Mouse (Mus musculus) myocyte (in vitro differentiated cells): ENCODE results near the gene Ascc1. TPM values are rescaled to one million over a fixed set of nuclear protein-coding genes. Genes with fewer than 3 reads are reported as not detected.

Source experiments
- H3K27me3 ChIP-seq: one replicate; pipeline ENCODE4 v1.6.1; 2011; ENCODE audit not compliant: control insufficient read depth, insufficient read depth, insufficient read length
- H3K36me3 ChIP-seq: one replicate; pipeline ENCODE4 v1.6.1; 2011; ENCODE audit not compliant: control insufficient read depth, insufficient read depth
- H3K4me2 ChIP-seq: one replicate; pipeline ENCODE4 v1.6.1; 2011; ENCODE audit warnings: low read depth, control low read depth
- H3K4me3 ChIP-seq: one replicate; pipeline ENCODE4 v1.5.1; 2011; ENCODE audit warnings: mild to moderate bottlenecking, control low read depth, moderate library complexity
- H3K79me2 ChIP-seq: one replicate; pipeline ENCODE4 v1.6.1; 2011; ENCODE audit not compliant: control insufficient read depth, insufficient read depth
- H3ac ChIP-seq: one replicate; pipeline ENCODE4 v1.6.1; 2011; ENCODE audit not compliant: control insufficient read depth, insufficient read length
- CEBPB ChIP-seq: IDR thresholded peaks from 2 replicates; pipeline ENCODE4 v1.6.1; 2011; ENCODE audit warnings: mild to moderate bottlenecking, moderate library complexity; ENCODE audit not compliant: poor library complexity, insufficient read depth, severe bottlenecking
- E2F4 ChIP-seq: IDR thresholded peaks from one replicate; pipeline ENCODE4 v1.6.1; 2011; ENCODE audit warnings: mild to moderate bottlenecking, control low read depth, moderate library complexity; ENCODE audit not compliant: insufficient read depth
- MAX ChIP-seq: IDR thresholded peaks from one replicate; pipeline ENCODE4 v1.6.1; 2011; ENCODE audit warnings: low read depth, mild to moderate bottlenecking, control low read depth
- MYOD1 ChIP-seq, 3 experiments: IDR thresholded peaks; one replicate each; pipeline ENCODE4 v1.6.1; 2011; ENCODE audit warnings: control low read depth in 2 of 3, low read depth in 2 of 3, mild to moderate bottlenecking in 2 of 3, moderate library complexity in 1 of 3; ENCODE audit not compliant: insufficient read length in 2 of 3, control insufficient read depth in 1 of 3
- MYOG ChIP-seq, 3 experiments: IDR thresholded peaks; one replicate each; pipeline ENCODE4 v1.6.1; 2011; ENCODE audit warnings: control low read depth in 2 of 3, low read depth in 2 of 3, mild to moderate bottlenecking in 2 of 3; ENCODE audit not compliant: insufficient read length in 2 of 3, control insufficient read depth in 1 of 3, insufficient read depth in 1 of 3
- POLR2A ChIP-seq: IDR thresholded peaks from one replicate; pipeline ENCODE4 v1.6.1; 2011; ENCODE audit warnings: low read depth, mild to moderate bottlenecking, control low read depth, moderate library complexity; ENCODE audit not compliant: insufficient read length
- POLR2AphosphoS2 ChIP-seq: IDR thresholded peaks from one replicate; pipeline ENCODE4 v1.6.1; 2011; ENCODE audit warnings: low read depth, control low read depth; ENCODE audit not compliant: insufficient read length
- REST ChIP-seq: IDR thresholded peaks from one replicate; pipeline ENCODE4 v1.6.1; 2011; ENCODE audit warnings: mild to moderate bottlenecking, control low read depth, moderate library complexity; ENCODE audit not compliant: insufficient read depth, insufficient read length
- SRF ChIP-seq: IDR thresholded peaks from one replicate; pipeline ENCODE4 v1.6.1; 2011; ENCODE audit warnings: low read depth; ENCODE audit not compliant: control insufficient read depth, insufficient read length
- TCF12 ChIP-seq: IDR thresholded peaks from one replicate; pipeline ENCODE4 v1.6.1; 2011; ENCODE audit warnings: mild to moderate bottlenecking, control low read depth; ENCODE audit not compliant: poor library complexity, insufficient read depth, severe bottlenecking
- TCF3 ChIP-seq: IDR thresholded peaks from one replicate; pipeline ENCODE4 v1.6.1; 2011; ENCODE audit warnings: low read depth, control low read depth; ENCODE audit not compliant: insufficient read length
- USF1 ChIP-seq: IDR thresholded peaks from one replicate; pipeline ENCODE4 v1.6.1; 2011; ENCODE audit warnings: low read depth, mild to moderate bottlenecking, control low read depth, moderate library complexity
- polyA plus RNA-seq: library from polyadenylated mRNA; unstranded; fragments of >200 nt; fragmentation: generic; extraction: Trizol; gene quantifications from one replicate; pipeline ENCODE4 v1.2.1, GENCODE M21; 2012; ENCODE audit warnings: missing spikeins

Gene Ascc1
- polyA plus RNA-seq, 1 experiment = 36.7 TPM

GRCm38 (mm10) chr10:60028979-60029378 is 26.4 kb downstream of the Ascc1 start:
- no peaks in the 10 kb centered on the region for H3K36me3 ChIP-seq
- H3K79me2 ChIP-seq = no peaks in the 10 kb centered on the region
- H3K27me3 ChIP-seq = no peaks in the 10 kb centered on the region
- no peak overlapping the region for H3ac ChIP-seq
- TF ChIP-seq USF1 (no peak), MYOG (IDR thresholded peaks at IDR 0.05; ENCODE audit: control insufficient read depth in 1 of 3, insufficient read depth in 1 of 3, insufficient read length in 2 of 3, low read depth in 2 of 3) (no peak), MAX (no peak), POLR2A (no peak), REST (no peak)
- no peak overlapping the region for H3K4me2 ChIP-seq
- H3K4me3 ChIP-seq = no peak overlapping the region

GRCm38 (mm10) chr10:60029387-60029786 is 26.8 kb downstream of the Ascc1 start:
- no peaks in the 10 kb centered on the region for H3K79me2 ChIP-seq
- TF ChIP-seq MAX (no peak), REST (no peak), CEBPB (no peak), SRF (no peak), POLR2A (no peak), MYOD1 (IDR thresholded peaks at IDR 0.05; ENCODE audit: control insufficient read depth in 1 of 3, insufficient read length in 2 of 3, low read depth in 2 of 3) (no peak), E2F4 (no peak), TCF3 (no peak), TCF12 (no peak), POLR2AphosphoS2 (no peak), USF1 (no peak), MYOG (IDR thresholded peaks at IDR 0.05; ENCODE audit: control insufficient read depth in 1 of 3, insufficient read depth in 1 of 3, insufficient read length in 2 of 3, low read depth in 2 of 3) (no peak)
- H3K27me3 ChIP-seq = no peaks in the 10 kb centered on the region
- H3K4me3 ChIP-seq = no peak overlapping the region
- no peak overlapping the region for H3K4me2 ChIP-seq
- no peaks in the 10 kb centered on the region for H3K36me3 ChIP-seq
- no peak overlapping the region for H3ac ChIP-seq

GRCm38 (mm10) chr10:60031562-60031961 is 29.0 kb downstream of the Ascc1 start:
- Histone ChIP-seq H3K79me2 (no peaks in the 10 kb centered on the region), H3K4me2 (no peak overlapping the region), H3K4me3 (no peak overlapping the region), H3K27me3 (no peaks in the 10 kb centered on the region), H3ac (no peak overlapping the region), H3K36me3 (no peaks in the 10 kb centered on the region)
- TF ChIP-seq POLR2AphosphoS2 (no peak), USF1 (no peak), MYOD1 (IDR thresholded peaks at IDR 0.05; ENCODE audit: control insufficient read depth in 1 of 3, insufficient read length in 2 of 3, low read depth in 2 of 3) (no peak), REST (no peak), TCF12 (no peak), TCF3 (no peak), E2F4 (no peak), SRF (no peak), CEBPB (no peak), MAX (no peak), MYOG (IDR thresholded peaks at IDR 0.05; ENCODE audit: control insufficient read depth in 1 of 3, insufficient read depth in 1 of 3, insufficient read length in 2 of 3, low read depth in 2 of 3) (no peak), POLR2A (no peak)

- TF ChIP-seq POLR2AphosphoS2 (no peak), POLR2A (no peak), E2F4 (no peak), REST (no peak), MYOD1 (IDR thresholded peaks at IDR 0.05; ENCODE audit: control insufficient read depth in 1 of 3, insufficient read length in 2 of 3, low read depth in 2 of 3) (no peak), TCF12 (no peak), MAX (no peak), TCF3 (no peak), SRF (no peak), USF1 (no peak)
- Histone ChIP-seq H3K4me3 (no peak overlapping the region), H3K27me3 (no peaks in the 10 kb centered on the region), H3K36me3 (no peaks in the 10 kb centered on the region), H3K4me2 (no peak overlapping the region), H3ac (no peak overlapping the region), H3K79me2 (no peaks in the 10 kb centered on the region)
Measured at GRCm38 (mm10) chr10:60031985-60032384, 29.4 kb downstream of the Ascc1 start.

- Histone ChIP-seq H3K27me3 (no peaks in the 10 kb centered on the region), H3K4me3 (no peak overlapping the region), H3K36me3 (no peaks in the 10 kb centered on the region), H3K4me2 (no peak overlapping the region), H3K79me2 (no peaks in the 10 kb centered on the region), H3ac (no peak overlapping the region)
- no peak for TF ChIP-seq POLR2AphosphoS2
- no peak for TF ChIP-seq TCF12
- TF ChIP-seq TCF3 = no peak
- TF ChIP-seq MYOD1 (IDR thresholded peaks at IDR 0.05; ENCODE audit: control insufficient read depth in 1 of 3, insufficient read length in 2 of 3, low read depth in 2 of 3) = no peak
- TF ChIP-seq POLR2A = no peak
Measured at GRCm38 (mm10) chr10:60032622-60033021, 30.0 kb downstream of the Ascc1 start.
